Mouse (Mus musculus) forelimb bud, embryonic 11.5 days (tissue): Measurements from ENCODE around the gene Il6ra.

Experiments used
- DNase-seq: peaks from one replicate; pipeline ENCODE4 v3.0.0-alpha.2; 2012; ENCODE audit warnings: low read depth, low spot score

Il6ra gene

DNA sequence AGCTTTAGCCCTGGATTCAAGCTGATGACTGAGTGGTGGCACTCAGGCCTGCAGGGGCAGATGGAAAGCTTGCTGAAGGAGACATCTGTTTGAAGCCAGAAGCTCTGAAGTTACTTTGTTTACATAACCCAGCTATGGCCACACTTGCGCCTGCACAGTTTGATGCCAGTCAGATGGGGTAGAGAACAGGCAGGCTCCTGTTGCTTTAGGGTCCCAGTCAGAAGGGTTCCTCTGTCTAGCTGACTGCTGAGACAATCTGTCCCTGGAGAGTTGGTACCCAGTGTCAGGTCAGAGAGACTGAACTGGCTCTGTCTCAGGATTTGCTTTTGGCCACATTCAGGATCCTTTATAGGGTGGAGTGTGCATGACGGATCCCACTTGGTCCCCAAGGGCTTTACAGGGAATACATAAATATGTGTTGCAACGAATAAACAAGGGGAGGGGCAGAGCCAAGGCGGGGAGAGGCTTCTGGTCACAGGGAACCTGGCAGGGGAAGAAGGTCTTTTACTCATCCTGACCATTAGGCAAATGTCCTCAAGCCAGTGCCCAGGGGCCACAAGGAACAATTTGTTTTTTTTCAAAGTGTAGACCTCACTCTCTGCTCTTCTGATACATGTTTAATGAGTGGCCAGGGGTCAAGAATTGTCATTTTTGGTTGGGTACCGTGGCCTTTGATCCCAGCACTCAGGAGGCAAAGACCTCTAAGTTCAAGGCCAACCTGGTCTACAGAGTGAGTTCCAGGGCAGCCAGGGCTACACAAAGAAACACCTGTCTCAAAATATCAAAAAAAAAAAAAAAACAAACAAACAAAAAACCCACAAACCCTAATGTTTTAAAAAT is 3.1 kb downstream of the Il6ra start:
- no peak for DNase-seq

DNA sequence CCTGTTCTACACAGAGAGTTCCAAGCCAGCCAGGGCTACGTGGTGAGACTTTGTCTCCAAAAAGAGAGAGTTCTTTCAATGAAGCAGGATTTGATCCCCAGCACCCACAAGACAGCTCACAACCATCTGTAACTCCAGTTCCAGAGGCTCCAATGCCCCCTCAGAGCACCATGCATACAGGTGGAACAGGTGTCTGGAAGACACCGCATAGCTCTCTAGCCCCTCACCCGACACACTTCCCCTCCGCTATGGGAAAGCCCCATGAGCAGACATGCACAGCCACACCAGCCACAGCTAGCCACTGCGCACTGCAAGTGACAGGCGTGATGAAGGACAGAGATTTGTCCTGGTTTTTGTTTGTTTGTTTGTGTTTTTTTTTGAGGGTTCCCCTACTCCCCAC is 4.2 kb downstream of the Il6ra start:
- DNase-seq = no peak

DNA sequence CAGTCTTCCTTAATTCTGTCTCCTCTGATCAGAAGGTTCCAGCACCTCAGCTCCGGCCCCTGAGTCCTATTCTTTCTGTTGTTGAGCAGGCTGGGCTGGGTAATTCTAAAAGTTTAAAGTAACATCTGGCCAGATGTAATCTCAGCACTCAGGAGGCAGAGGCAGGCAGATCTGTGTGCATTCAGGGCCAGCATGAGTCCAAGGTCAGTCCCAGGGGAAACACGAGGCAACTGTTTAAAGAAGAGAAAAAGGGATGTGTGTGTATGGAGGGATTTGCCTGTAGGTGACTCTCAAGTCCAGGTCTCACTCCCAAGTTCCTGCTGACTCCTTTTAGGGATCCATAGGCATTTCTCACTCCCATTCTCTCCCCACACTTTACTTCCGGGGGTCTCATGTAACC is 5.2 kb downstream of the Il6ra start:
- no peak for DNase-seq

DNA sequence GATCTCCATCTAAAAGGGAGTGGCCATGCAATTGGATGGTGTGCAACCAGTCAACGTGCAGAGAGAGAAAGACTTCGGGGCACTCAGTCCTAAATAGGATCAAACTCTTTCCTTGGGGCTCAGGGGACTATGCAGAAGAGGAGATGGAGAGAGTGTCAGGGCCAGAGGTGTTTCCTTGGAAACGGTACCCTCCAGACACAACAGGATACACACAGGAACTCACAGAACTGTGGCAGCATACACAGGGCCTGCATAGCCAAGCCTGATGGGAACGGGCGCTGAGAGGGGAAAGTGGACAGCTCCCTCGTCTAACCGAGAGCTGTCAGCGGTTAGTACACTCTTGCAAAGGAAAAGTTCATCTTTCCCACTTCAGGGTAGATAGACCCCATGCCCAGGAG is 13.5 kb downstream of the Il6ra start:
- no peak for DNase-seq

DNA sequence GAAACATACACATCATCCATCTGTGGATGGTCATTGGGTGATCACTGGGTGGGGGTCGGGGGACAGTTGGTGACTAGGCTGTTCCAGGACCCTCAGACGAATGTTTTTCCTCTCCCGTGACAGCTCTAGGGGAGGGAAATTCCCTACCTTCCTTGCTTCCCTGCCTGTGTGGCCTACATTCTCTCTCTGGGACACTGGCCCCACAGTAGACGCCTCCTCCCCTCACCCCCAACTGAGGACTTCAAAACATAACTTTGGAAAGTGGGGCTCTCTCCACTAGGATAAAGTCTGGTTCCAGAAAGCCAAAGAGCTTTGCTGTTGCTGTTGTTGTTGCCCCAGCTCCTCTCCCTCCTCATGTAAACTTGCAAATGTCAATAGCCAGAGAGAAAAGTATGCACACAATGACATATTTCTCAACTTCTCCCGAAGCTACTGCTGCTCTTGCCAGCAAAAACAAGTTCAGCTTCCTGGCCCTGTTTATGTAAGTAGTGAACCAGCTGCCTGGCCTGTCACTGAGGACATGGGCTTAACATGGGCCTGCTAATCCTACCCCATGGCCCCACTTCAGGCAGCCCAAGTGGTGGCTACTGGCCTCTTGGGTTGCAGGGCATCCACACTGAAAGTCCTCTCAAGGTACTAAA is 14.0 kb downstream of the Il6ra start:
- DNase-seq = no peak

DNA sequence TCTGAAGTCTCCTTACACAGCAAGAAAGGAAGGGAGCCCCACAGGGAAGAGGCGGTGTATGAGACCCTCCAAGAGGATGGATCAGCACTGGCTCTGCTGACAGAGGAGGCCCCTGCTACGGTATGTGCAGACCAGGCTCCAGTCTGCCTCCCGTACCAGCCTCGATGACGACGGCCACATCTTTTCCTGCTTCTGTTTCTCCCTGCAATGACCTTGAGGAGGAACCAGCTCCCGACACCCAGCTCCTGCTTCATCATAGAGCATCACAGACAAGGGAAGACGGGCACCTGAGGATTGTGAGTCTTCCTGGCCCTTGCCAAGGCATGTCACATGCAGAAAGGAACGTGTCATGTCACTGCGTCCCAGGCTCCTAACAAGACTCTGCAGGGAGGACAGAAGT is 15.0 kb downstream of the Il6ra start:
- DNase-seq = no peak

DNA sequence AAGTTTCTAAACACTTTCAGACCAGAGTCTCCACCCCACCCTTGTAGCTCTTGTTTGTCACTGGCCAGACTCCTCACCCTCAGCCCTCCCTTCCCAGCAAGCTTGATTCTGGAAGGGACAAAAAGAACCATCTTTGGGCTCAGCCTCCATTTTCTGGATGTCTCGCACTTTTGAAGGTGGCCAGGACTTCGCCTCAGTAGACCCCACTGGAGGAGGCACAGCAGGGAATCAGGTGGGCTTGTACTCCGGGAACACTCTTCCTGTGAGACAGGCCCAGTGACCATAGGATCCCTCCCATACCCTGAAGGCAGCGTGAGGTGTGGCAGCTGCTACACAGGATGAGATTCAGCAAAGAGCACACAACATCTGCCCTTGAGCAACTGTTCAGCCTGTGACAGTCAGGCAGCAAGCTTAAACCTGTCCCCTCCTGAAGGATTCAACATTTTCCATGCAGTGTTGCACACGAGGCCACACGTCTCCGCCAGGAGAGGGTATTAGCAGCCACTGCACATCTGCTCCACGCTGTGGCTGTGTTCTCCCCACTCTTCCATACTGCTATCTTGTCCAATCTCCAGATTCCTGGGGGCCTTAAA is 15.7 kb downstream of the Il6ra start:
- no peak for DNase-seq

DNA sequence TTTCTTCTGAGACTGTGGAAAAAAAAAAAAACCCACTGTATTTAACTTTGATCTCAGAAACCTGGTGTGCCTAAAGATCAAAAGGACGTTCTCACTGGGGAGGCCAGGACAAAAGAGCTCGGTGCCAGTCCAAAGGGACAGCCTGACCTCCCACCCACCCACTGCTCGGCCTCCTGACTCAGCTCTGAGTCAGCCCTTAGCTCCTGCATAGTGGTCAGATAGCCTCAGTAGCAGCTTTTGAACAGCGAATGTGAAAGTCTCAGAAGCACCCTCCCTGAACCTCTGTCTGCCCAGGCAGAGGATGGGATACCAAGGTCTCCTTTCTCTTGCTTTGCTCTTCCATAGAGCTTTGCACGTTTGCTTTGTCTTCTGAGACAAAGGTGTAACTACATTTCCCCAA is 16.4 kb downstream of the Il6ra start:
- no peak for DNase-seq

DNA sequence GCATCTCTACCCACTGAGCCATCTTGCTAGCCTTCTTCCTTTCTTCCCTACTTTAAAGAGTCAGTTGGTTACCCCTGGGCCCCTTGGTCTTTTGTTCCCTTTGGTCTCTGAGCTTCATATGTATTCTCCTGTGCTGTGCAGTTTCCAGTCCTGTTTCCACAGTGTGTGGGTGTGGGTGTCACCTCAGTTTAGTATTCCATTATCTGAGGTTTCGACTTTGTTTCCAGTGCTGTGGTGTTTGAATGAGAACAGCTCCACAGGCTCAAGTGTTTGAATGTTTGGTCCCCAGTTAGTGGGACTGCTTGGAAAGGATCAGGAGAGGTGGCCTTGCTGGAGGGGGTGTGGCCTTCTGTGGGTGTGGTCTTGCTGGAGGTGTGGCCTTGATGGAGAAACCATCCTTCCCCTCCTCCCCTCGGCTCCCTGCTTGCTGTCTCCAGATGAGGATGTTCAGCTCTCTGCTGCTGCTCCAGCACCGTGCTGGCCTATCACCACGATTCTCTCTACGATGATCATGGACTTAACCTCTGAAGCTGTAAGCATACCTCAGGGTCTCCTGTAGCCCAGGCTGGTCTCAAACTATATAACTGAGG is 20.4 kb downstream of the Il6ra start:
- DNase-seq = no peak

DNA sequence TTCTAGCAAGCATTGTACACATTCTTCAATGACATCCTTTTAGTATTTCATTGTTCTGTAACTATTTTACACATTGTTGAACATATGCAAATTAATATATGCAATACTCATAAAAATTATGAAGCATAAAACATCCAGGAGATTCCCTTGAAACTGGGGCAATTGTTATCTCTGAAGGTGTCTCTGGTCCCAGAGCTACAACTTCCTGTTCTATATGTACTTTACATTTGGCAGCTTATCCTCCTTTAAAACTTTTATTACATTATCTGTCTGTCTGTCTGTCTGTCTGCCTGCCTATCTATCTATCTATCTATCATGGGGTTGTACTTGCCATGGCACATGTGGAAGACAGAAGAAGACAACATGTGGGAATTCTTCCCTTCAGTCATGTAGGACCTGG is 21.3 kb downstream of the Il6ra start:
- DNase-seq = no peak

DNA sequence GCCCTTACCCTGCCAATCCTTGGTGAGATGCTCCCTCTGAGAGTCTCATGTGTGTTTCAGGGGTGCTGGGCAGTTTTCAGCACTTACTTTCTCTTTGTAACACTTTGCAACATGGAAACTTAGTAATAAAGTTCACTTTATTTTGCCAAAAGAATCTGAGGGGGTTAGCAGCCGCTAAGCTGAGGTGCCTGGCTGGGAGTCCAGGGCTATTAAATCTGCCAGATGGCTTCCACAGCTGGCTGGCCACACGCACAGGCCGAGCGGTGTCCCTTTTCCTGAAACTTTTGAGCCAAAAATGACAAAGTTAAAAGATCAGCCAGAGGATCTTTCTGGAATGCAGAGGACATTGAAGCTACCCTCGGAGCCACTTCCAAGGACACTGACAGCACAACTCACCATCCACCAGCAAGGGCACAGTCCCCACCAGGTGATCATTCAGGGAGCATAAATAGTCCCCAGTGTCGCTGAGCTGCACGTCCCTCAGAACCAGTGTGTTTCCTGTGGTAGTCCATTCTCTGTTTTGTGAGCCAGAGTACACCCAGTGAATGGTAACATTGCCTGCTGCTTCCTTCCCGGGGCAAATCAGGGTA is 23.1 kb downstream of the Il6ra start:
- no peak for DNase-seq

DNA sequence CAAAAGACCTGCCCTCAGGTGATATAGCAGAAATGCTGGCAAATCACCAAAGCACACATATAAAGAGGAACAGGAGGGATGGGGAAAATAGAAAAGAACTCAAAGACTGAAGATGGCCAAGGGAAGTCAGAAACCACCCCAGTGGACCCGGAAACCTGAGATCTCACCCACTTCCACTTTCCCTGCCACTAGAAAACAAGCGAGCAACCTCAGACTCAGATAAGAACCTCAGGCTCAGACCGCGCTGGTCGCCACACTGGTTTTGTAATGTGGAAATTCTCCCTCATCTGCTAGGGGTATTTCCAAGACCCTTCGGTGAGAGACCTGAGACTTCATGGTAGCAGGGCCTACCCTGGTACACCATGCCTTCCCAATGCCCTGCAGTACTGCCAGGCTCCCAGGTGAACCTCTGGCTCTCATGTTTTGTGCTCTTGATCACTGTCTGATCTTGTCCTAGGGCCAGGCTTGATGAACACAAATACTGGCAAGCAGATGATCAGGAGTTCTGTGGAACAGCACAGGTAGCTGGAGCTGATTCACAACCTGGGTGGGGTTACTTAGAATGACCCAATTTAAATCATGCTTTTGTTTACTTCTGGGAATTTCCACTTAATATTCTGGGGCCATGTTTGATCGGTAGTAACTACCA is 25.3 kb downstream of the Il6ra start:
- no peak for DNase-seq

DNA sequence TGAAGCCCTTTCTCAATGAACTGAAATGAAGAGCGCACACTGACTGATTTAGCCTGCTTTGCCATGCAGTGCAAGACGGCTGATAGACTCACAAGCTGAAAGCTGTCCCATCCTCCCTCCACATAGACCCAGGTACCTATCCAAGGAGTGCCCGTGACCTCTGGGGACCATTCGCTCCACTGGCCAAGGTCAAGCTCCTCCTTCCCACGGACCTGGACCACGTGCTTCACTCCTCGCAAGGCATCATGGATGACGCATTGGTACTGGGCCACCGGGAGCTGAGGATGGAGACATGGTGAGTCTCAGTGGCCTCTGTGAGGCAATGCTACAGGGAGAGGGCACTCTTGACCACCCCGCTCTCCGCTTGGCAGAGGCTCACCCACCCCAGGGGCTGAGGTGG is 27.2 kb downstream of the Il6ra start:
- DNase-seq = no peak

DNA sequence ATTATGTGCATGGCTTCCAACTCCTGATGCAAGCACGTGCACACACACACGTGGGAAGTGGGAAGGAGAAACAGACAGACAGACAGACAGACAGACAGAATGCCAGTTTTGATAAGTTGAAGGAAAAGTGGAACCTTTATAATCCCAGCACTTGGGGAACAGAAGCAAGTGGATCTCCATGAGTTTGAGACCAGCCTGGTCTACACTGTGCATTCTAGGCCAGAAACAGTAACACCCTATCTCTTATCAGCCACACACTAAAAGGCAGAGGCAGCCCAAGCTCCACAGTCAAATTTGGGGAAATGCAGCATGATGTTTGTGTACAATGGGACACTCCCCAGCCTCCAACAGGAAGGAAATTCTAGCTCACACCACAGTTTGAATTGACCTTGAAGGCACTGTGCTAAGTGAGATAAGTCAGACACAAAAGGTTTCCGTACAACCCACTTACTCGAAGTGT is 29.4 kb downstream of the Il6ra start:
- no peak for DNase-seq

DNA sequence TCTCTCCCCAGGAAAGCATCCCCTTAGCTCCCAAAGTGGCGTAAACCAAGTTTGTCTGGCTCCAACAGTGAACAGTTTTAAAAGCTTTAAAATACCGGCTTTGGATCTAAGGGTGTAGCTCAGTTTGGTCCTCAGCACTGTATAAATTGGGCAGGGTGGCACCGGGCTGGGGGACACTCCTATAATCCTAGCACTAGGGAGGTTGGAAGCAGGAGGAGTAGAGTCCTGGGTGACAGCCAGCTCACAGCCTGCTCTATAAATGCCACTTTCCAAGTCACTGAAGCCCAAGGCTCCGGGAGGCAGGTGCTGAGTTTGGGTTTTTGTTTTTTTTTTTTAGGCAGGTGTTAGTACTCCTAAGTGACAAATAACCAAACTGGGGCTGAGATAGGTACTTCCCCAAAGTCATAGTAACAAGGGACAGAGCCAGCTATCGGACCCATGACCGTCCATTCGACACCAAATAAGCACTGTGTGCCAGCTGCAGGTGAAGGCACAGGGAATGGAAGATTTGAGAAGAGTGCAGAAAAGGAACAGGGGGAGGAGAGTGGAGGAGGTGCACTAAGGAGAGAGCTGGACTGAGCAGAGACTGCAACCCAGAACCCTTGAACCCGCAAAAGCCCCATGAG is 30.3 kb downstream of the Il6ra start:
- no peak for DNase-seq

DNA sequence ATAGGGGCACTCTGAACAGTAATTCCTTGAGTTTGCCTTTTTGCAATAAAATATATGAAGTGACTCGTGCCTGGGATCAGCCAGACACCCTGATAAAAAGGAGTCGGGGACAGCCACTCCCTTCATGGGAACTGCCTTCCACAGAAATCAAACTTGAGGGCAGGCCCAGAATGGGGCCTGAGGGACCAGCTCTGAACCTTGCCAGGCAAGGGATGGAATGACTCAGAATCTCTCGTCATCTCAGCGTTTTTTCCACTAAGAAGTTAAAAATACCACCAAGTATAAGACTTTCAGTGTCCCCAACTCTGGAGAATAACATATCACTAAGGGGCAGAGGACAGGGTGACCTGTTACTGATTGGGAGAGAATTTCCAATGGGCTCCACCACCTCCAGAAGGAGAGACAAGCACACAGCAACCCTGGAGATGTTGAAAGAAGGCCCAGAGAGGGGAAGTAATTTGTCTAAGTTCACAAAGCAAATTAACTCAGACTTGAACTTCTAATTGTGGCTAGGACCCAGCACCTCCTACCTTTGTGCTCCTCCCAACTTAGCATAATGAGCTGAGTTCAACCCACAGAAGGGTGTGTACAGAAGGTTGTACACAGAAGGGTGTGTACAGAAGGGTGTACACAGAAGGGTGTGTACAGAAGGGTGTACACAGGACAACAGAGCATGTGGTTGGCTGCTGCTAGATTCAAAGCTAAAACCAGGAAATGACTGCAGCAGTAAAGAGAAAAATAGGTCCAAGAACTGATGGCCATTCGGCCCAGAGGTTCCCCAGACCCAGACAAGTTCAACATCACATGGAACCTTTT is 32.8 kb downstream of the Il6ra start:
- DNase-seq = no peak

DNA sequence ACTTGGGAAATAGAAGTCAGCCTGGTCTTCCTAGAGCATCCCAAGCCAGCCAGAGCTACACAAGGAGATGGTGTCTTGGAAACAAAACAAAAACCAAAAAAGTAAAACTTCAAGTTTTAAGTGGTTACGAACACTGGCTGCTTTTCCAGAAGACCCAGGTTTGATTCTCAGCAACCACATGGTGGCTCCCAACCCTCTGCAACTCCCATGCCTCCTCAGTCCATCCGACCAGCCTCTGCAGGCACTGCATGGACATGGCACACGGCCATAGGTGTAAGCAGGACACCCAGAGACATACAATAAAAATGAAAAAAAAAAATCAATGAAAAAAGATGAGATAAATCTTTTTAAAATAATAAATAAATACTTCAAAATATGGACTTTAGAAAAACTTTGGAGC is 33.7 kb downstream of the Il6ra start:
- no peak for DNase-seq

DNA sequence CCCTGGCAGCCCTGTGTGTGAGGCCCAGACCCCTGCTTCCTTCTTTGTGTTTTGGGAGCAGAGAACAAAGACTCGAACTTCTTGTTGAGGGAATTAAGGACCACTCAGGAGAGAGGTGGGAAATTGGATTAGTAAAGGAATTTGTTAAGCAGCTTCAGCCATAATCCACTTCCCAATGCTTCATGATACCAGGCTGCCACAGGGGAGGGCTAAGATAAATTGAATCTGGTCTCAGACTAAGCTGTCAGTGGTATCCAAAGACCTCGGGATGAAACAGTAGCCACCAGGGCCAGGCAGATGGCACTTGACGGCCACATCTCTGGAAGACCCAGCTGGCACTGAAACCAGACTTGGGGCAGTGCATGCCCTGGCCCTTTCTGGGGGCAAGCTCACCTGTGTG is 34.5 kb downstream of the Il6ra start:
- DNase-seq = no peak

DNA sequence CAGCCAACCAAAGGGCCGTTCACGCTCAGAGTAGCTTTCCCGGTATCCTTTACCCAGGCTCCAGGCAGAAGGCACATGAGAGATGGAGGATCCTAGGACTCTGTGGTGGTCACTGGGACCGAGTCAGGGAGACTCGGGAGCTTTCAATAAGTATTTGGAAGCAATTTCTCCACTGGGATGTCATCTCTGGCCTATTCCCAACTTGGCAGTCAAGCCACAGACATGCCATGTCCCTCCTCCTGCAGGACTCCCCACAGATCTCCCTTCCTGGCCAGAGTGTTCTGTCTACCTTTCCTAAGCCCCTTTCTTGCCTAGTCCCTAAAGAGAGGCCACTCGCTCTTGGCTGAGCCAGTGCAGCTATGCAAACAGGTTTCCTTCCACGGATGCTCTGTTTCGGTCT is 35.9 kb downstream of the Il6ra start:
- DNase-seq = no peak

DNA sequence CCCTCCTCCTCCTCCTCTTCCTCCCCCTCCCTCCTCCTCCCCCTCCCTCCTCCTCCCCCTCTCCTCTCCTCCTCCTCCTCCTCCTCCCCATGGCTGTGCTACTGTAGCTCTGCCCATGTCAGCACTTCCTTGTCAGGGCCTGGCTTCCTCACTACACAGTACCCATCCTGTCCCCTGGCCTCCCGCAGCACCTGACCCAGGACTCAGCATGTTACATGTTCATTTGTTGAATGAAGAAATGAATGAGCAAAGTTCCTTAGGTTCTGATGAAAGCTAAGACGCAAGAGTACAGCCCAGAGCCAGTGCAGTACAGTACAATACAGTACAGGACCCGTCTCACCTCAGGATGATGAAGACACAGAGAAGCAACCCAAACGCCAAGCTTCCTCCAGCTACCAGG is 36.5 kb downstream of the Il6ra start:
- DNase-seq = no peak
